Mouse (Mus musculus): ENCODE measurements around the gene Traip. TPM values are rescaled to one million over a fixed set of nuclear protein-coding genes. Genes with fewer than 3 reads are reported as not detected.

Traip gene
- polyA plus RNA-seq, 1 experiment from 2014 or later: 2.2 TPM

DNA sequence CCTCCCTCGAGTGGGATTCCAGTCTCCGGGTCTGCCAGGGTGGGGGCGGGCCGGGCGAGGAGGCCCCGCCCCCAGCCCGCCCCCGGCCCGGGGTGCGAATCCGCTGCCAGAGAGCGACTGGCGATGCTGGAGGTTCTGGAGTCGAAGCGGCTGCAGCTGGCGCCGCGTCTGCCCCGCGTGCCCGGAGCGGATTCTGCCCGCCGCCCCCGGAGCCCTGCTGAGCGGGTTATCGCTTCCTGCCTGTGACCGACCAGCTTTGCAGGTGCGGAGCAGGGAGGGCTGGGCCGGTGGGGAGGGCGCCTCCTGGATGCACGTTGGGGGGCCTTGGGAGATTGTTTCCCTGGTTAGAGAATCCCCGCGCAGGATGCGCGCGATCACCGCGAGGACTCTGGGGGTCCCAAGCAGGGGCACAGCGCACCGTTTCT is 14.1 kb upstream of the Traip start:
- Histone ChIP-seq H3K9ac (replicated peaks; ENCODE audit: low read depth) (peak overlapping the region; percentile 16; the same call in 1 of the 2 replicates), H3K27me3 (replicated peaks; ENCODE audit: insufficient read depth, low read length) (peaks cover 6% of the 10 kb centered on the region; the same call in 1 of the 2 replicates), H3K4me2 (replicated peaks; ENCODE audit: low read depth, low read length) (peak overlapping the region; percentile 66), H3K36me3 (ENCODE audit: insufficient read depth, low read length) (no peaks in the 10 kb centered on the region), H3K9me3 (ENCODE audit: low read length) (no peaks in the 10 kb centered on the region), H3K4me3 (ENCODE audit: low read depth, low read length) (peak overlapping the region; percentile 28), H3K27ac (ENCODE audit: low read length) (no peak overlapping the region), H3K4me1 (ENCODE audit: insufficient read depth, low read depth, low read length) (peaks cover 4% of the 10 kb centered on the region; the same call in 1 of the 2 replicates)
- DNase-seq (ENCODE audit: low spot score): no peak
- TF ChIP-seq EP300 (IDR thresholded peaks at IDR 0.05) (no peak), CTCF (IDR thresholded peaks at IDR 0.05) (no peak)
- 1% methylated on average over 33 of the region's 41 CpGs for WGBS
- ATAC-seq: no peak

DNA sequence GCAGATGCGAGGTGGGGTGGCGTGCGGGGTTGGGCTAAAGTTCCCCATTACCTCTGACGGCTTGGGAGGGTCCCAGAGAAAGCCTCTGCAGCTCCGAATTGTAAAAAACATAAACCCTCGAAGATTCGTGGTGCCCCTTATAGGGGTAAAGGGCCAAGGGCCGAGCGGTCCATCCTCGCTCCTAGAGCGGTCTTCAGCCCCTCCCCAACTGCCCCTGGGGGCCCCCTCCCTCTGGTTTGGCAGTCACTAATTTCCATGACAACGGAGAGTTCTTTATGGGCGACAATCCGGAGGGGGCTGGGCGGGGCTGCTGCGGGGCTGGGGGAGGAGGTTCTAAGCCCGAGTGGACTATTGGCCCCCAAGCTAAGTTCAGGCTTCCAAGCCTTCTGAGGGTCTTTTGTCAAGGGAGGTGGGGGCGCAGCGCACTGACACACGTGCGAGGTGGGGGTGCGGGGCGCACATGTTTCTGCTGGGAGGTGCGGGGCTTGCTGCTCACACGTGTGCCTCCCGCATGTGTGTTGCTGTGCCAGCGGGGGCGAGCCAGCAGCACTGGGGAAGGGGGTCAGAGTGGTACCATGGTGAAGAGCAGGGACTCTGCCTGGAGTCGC is 13.6 kb upstream of the Traip start:
- no peak for TF ChIP-seq CTCF (IDR thresholded peaks at IDR 0.05)
- no peak for TF ChIP-seq EP300 (IDR thresholded peaks at IDR 0.05)
- Histone ChIP-seq H3K9me3 (ENCODE audit: low read length) (no peaks in the 10 kb centered on the region), H3K4me1 (ENCODE audit: insufficient read depth, low read depth, low read length) (peaks cover 4% of the 10 kb centered on the region; the same call in 1 of the 2 replicates), H3K27me3 (replicated peaks; ENCODE audit: insufficient read depth, low read length) (peaks cover 6% of the 10 kb centered on the region; the same call in 1 of the 2 replicates), H3K9ac (replicated peaks; ENCODE audit: low read depth) (peak overlapping the region; percentile 16; the same call in 1 of the 2 replicates), H3K36me3 (ENCODE audit: insufficient read depth, low read length) (no peaks in the 10 kb centered on the region), H3K27ac (ENCODE audit: low read length) (no peak overlapping the region), H3K4me2 (replicated peaks; ENCODE audit: low read depth, low read length) (peak overlapping the region; percentile 66), H3K4me3 (ENCODE audit: low read depth, low read length) (peak overlapping the region; percentile 28)
- DNase-seq (ENCODE audit: low spot score): no peak
- no peak for ATAC-seq
- 5% methylated on average over 28 of the region's 29 CpGs for WGBS

DNA sequence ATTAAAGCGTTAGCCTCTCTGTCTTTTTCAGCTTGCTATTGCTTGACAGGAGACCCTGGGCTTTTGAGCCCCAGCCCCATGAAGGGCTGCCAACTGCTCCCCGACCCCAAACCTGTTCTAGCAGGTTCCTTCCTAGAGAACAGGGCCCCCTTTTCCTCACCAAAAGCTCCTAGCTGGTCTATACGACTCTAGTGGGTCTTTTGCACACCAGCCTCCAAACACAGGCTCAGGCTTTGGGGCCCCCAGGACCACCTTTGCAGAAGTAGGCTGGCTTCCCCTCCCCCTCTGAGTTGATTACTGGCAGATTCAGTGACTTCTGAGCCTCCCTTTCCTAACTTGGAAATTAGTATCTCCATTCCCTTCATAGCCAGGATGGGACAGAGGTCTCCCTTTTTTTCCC is 13.1 kb upstream of the Traip start:
- DNase-seq (ENCODE audit: low spot score): no peak
- no peak for ATAC-seq
- Histone ChIP-seq H3K9me3 (ENCODE audit: low read length) (no peaks in the 10 kb centered on the region), H3K4me1 (ENCODE audit: insufficient read depth, low read depth, low read length) (peaks cover 4% of the 10 kb centered on the region; the same call in 1 of the 2 replicates), H3K36me3 (ENCODE audit: insufficient read depth, low read length) (no peaks in the 10 kb centered on the region), H3K9ac (replicated peaks; ENCODE audit: low read depth) (no peak overlapping the region), H3K27me3 (replicated peaks; ENCODE audit: insufficient read depth, low read length) (peaks cover 6% of the 10 kb centered on the region; the same call in 1 of the 2 replicates), H3K27ac (ENCODE audit: low read length) (no peak overlapping the region), H3K4me2 (replicated peaks; ENCODE audit: low read depth, low read length) (no peak overlapping the region), H3K4me3 (ENCODE audit: low read depth, low read length) (no peak overlapping the region)
- TF ChIP-seq CTCF (IDR thresholded peaks at IDR 0.05): no peak
- TF ChIP-seq EP300 (IDR thresholded peaks at IDR 0.05): no peak
- 33% methylated on average over 3 of the region's 3 CpGs for WGBS

DNA sequence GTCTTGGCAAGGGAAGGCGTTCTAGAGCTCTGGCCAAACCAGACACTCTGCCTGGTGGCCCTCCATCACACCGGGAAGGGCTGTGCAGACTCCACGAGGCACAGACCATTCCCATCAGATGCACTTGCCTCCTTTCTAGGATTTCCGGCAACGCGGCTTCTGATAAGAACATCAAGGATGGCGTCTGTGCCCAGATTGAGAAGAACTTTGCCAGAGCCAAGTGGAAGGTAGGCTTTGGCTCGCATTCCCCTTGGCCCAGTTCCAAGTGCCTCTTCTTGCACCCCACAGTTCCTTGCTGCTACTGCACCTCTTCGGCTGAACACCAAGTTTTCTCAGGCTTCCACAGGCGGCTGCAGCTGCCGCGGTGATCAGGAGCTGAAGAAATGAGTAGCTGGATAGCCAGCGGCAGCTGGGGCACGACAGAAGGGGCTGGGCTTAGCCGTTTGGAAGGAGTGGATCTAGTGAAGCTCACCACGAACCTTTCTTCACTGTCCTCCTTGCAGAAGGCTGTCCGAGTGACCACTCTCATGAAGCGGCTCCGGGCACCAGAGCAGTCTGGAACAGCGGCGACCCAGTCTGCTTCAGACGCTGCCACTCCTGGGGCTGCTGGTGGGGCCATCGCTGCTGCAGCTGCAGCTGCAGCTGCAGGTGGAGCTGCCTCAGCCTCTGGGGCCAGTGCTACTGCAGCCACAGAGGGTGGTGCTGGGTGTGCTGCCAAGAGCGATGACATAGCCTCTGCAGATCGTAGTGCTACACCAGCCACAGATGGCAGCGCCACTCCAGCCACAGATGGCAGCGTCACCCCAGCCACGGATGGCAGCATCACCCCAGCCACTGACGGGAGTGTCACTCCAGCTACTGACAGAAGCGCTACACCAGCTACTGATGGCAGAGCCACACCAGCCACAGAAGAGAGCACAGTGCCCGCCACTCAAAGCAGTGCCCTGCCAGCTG is 2.4 kb upstream of the Traip start:
- 74% methylated on average over 31 of the region's 31 CpGs for WGBS
- Histone ChIP-seq H3K9ac (replicated peaks; ENCODE audit: low read depth) (no peak overlapping the region), H3K4me3 (ENCODE audit: low read depth, low read length) (no peak overlapping the region), H3K27me3 (replicated peaks; ENCODE audit: insufficient read depth, low read length) (no peaks in the 10 kb centered on the region), H3K4me2 (replicated peaks; ENCODE audit: low read depth, low read length) (no peak overlapping the region), H3K4me1 (ENCODE audit: insufficient read depth, low read depth, low read length) (no peaks in the 10 kb centered on the region; the same call in 1 of the 2 replicates), H3K36me3 (ENCODE audit: insufficient read depth, low read length) (no peaks in the 10 kb centered on the region), H3K9me3 (ENCODE audit: low read length) (no peaks in the 10 kb centered on the region), H3K27ac (ENCODE audit: low read length) (no peak overlapping the region)
- no peak for TF ChIP-seq EP300 (IDR thresholded peaks at IDR 0.05)
- no peak for TF ChIP-seq CTCF (IDR thresholded peaks at IDR 0.05)
- no peak for DNase-seq (ENCODE audit: low spot score)
- no peak for ATAC-seq

DNA sequence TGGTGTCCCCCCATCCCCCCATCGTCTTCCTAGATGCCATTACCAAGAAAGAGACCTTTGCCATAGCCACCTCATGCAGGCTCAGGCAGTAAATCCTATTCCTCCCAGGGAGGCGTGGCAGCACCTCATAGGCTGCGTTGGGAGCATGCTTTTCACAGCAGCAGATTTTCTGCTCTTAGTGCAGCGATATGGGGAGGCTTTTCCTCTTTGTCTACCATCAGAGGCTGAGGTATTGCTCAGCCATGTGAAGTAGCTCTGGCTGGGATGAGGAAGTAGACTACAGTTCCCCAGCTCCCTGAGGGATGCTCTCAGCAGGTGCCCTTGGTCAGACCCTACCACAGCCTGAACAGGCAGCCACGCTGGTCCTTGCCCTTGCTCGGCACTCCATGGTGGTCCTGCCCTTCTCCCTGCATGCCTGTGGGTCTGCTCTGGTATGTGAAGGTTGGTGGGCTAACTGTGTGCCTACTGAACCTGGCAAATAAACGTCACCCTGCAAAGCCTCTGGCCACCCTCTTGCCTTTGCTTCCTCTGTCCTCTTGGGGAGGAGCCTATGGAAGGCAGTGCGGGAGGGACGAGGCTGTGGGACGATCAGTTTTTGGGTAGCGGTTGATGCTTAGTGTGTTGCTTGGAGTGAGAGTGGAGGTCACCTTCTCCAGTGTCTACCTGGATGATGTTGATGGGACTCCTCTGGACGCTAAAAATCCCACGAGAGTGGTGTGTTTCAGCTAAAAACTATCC is 583 bp upstream of the Traip start:
- DNase-seq (ENCODE audit: low spot score) (no peak), ATAC-seq (no peak)
- Histone ChIP-seq H3K4me1 (ENCODE audit: insufficient read depth, low read depth, low read length) (no peaks in the 10 kb centered on the region; the same call in 1 of the 2 replicates), H3K9ac (replicated peaks; ENCODE audit: low read depth) (no peak overlapping the region), H3K4me2 (replicated peaks; ENCODE audit: low read depth, low read length) (no peak overlapping the region), H3K9me3 (ENCODE audit: low read length) (no peaks in the 10 kb centered on the region), H3K27ac (ENCODE audit: low read length) (no peak overlapping the region), H3K36me3 (ENCODE audit: insufficient read depth, low read length) (no peaks in the 10 kb centered on the region), H3K27me3 (replicated peaks; ENCODE audit: insufficient read depth, low read length) (no peaks in the 10 kb centered on the region), H3K4me3 (ENCODE audit: low read depth, low read length) (no peak overlapping the region)
- no peak for TF ChIP-seq CTCF (IDR thresholded peaks at IDR 0.05)
- no peak for TF ChIP-seq EP300 (IDR thresholded peaks at IDR 0.05)
- 78% methylated on average over 13 of the region's 13 CpGs for WGBS
